Mouse (Mus musculus) stomach, embryonic 16.5 days (tissue): Measurements from ENCODE around the gene Vmn1r210. TPM values are rescaled to one million over a fixed set of nuclear protein-coding genes. Genes with fewer than 3 reads are reported as not detected.
"Not testable (repeated sequence)": the region's sequence is repeated elsewhere in the genome, so short reads cannot be mapped to it uniquely, and the experiment has no call there.

ENCODE experiments used
- ATAC-seq: fragments of 200-750 bp; cut with Nextera tagmentation; 2 replicates; pipeline ENCODE4 v1.8.0; 2017; ENCODE audit warnings: moderate number of reproducible peaks, moderate TSS enrichment; ENCODE audit not compliant: insufficient read depth, low FRiP score
- H3K27ac ChIP-seq: fragments of 300-500 bp; sonication (generic); 2 replicates; pipeline ENCODE4 v1.5.1; 2014; ENCODE audit warnings: low read length
- H3K27me3 ChIP-seq: fragments of 300-500 bp; sonication (generic); 2 replicates; pipeline ENCODE4 v1.6.1; 2014; ENCODE audit warnings: low read length, control low read depth, mixed read lengths; ENCODE audit not compliant: control insufficient read depth, insufficient read depth
- H3K36me3 ChIP-seq: fragments of 300-500 bp; sonication (generic); 2 replicates; pipeline ENCODE4 v1.6.1; 2014; ENCODE audit warnings: low read length; ENCODE audit not compliant: control insufficient read depth, insufficient read depth
- H3K4me1 ChIP-seq: fragments of 300-500 bp; sonication (generic); 2 replicates; pipeline ENCODE4 v1.6.1; 2014; ENCODE audit warnings: low read length, control low read depth, mixed read lengths; ENCODE audit not compliant: control insufficient read depth, insufficient read depth
- H3K4me2 ChIP-seq: fragments of 300-500 bp; sonication (generic); 2 replicates; pipeline ENCODE4 v1.6.1; 2014; ENCODE audit warnings: low read depth, low read length, mixed read lengths
- H3K4me3 ChIP-seq: fragments of 300-500 bp; sonication (generic); replicated peaks from 2 replicates; pipeline ENCODE4 v1.5.1; 2014; ENCODE audit warnings: mild to moderate bottlenecking, low read length
- H3K9ac ChIP-seq: fragments of 300-500 bp; sonication (generic); 2 replicates; pipeline ENCODE4 v1.6.1; 2014; ENCODE audit warnings: low read length
- H3K9me3 ChIP-seq: fragments of 300-500 bp; sonication (generic); replicated peaks from 2 replicates; pipeline ENCODE4 v1.6.1; 2016; ENCODE audit warnings: low read length, control low read depth; ENCODE audit not compliant: control insufficient read depth
- WGBS: fragments of 180-500 bp; shearing (Covaris S2); extraction: QIAGEN DNeasy Blood & Tissue Kit; methylation state at CpG from one replicate; pipeline ENCODE4 v1.1.7; 2014; 5-methylcytosine and 5-hydroxymethylcytosine counted together
- polyA plus RNA-seq: library from polyadenylated mRNA; unstranded; fragments of >200 nt; fragmentation: Nextera tagmentation; extraction: Ambion mirVana; gene quantifications from 2 replicates; pipeline ENCODE4 v1.2.1, GENCODE M21; 2015

Gene Vmn1r210
- polyA plus RNA-seq, 1 experiment from 2014 or later, result not detected

- H3K9ac ChIP-seq, H3K4me2 ChIP-seq, H3K27me3 ChIP-seq, ATAC-seq, H3K4me3 ChIP-seq, H3K9me3 ChIP-seq, H3K36me3 ChIP-seq, H3K4me1 ChIP-seq, H3K27ac ChIP-seq: not testable (repeated sequence)
Observed at GRCm38 (mm10) chr13:22784159-22784558, 47.0 kb downstream of the Vmn1r210 start.

- H3K9ac ChIP-seq, H3K4me2 ChIP-seq, H3K27me3 ChIP-seq, H3K9me3 ChIP-seq, H3K27ac ChIP-seq, ATAC-seq, H3K4me1 ChIP-seq, H3K4me3 ChIP-seq, H3K36me3 ChIP-seq: not testable (repeated sequence)
- no CpG with 5 or more reads among the region's 7 CpGs for WGBS
Observed at GRCm38 (mm10) chr13:22777300-22777699, 53.8 kb downstream of the Vmn1r210 start, which contains the start of gene Vmn1r208. Gene Vmn1r208, minus strand, starts transcription at chr13:22777400.

Other genes starting within 250 kb of the Vmn1r210 start
- not detected in 2 replicates for gene Vmn1r205, start 238.3 kb downstream of the Vmn1r210 start, polyA plus RNA-seq
- not detected in 2 replicates for gene Vmn1r206, start 207.1 kb downstream of the Vmn1r210 start, polyA plus RNA-seq
- not detected in 2 replicates for gene Vmn1r207-ps, start 101.7 kb downstream of the Vmn1r210 start, polyA plus RNA-seq
- gene Vmn1r208, start 53.9 kb downstream of the Vmn1r210 start, polyA plus RNA-seq, result not detected in 2 replicates
- not detected in 2 replicates for gene Vmn1r209, start 21.7 kb downstream of the Vmn1r210 start, polyA plus RNA-seq
- gene Vmn1r211, start 26.2 kb upstream of the Vmn1r210 start, polyA plus RNA-seq, result not detected in 2 replicates
- not detected in 2 replicates for gene Vmn1r212, start 52.9 kb upstream of the Vmn1r210 start, polyA plus RNA-seq
- not detected in 2 replicates for gene Vmn1r213, start 176.3 kb upstream of the Vmn1r210 start, polyA plus RNA-seq
- not detected in 2 replicates for gene Vmn1r214, start 199.1 kb upstream of the Vmn1r210 start, polyA plus RNA-seq
- not detected in 2 replicates for gene Vmn1r215, start 236.7 kb upstream of the Vmn1r210 start, polyA plus RNA-seq